Mouse (Mus musculus) ES-E14 (cell line): ENCODE results near the gene Zrsr2. TPM values are rescaled to one million over a fixed set of nuclear protein-coding genes. Genes with fewer than 3 reads are reported as not detected.

ENCODE experiments used
- DNase-seq: peaks from one replicate; pipeline ENCODE4 v3.0.0-alpha.2; 2013; ENCODE audit warnings: low read depth, low spot score
- H3K27ac ChIP-seq: 2 replicates; pipeline ENCODE4 v1.5.1; 2012; ENCODE audit warnings: low read depth, mild to moderate bottlenecking, low read length, moderate library complexity, mixed read lengths; ENCODE audit not compliant: poor library complexity, insufficient read depth, severe bottlenecking
- H3K36me3 ChIP-seq: 2 replicates; pipeline ENCODE4 v1.6.1; 2012; ENCODE audit warnings: mild to moderate bottlenecking, low read length, moderate library complexity, mixed read lengths; ENCODE audit not compliant: control insufficient read depth, poor library complexity, insufficient read depth, severe bottlenecking
- H3K4me1 ChIP-seq, 2 experiments: fragments of 150-350 bp in 1 of 2; sonication (generic) in 1 of 2; 2 replicates each; pipeline ENCODE4 v1.6.1; 2012; ENCODE audit warnings: low read length in 2 of 2, mild to moderate bottlenecking in 1 of 2, mixed read lengths in 1 of 2; ENCODE audit not compliant: control insufficient read depth in 2 of 2, insufficient read depth in 2 of 2, poor library complexity in 1 of 2
- H3K4me3 ChIP-seq, 2 experiments: fragments of 150-350 bp in 1 of 2; sonication (generic) in 1 of 2; 2 replicates each; pipeline ENCODE4 v1.5.1; 2012; ENCODE audit warnings: low read length in 2 of 2, low read depth in 1 of 2, mild to moderate bottlenecking in 1 of 2, mixed read lengths in 1 of 2; ENCODE audit not compliant: insufficient read depth in 1 of 2, poor library complexity in 1 of 2, severe bottlenecking in 1 of 2
- H3K9ac ChIP-seq: 2 replicates; pipeline ENCODE4 v1.6.1; 2012; ENCODE audit warnings: low read depth, mild to moderate bottlenecking, low read length, mixed read lengths; ENCODE audit not compliant: poor library complexity, insufficient read depth, severe bottlenecking
- H3K9me3 ChIP-seq: fragments of 150-350 bp; sonication (generic); 2 replicates; pipeline ENCODE4 v1.6.1; 2012; ENCODE audit warnings: low read depth, mild to moderate bottlenecking, low read length; ENCODE audit not compliant: control insufficient read depth, insufficient read depth
- CHD2 ChIP-seq: IDR thresholded peaks from 2 replicates; pipeline ENCODE4 v1.6.1; 2014; ENCODE audit warnings: mild to moderate bottlenecking, low read depth, low read length, inconsistent platforms
- HCFC1 ChIP-seq: IDR thresholded peaks from 2 replicates; pipeline ENCODE4 v1.6.1; 2012; ENCODE audit warnings: low read length, inconsistent platforms, borderline replicate concordance; ENCODE audit not compliant: insufficient read depth
- MAFK ChIP-seq: IDR thresholded peaks from 2 replicates; pipeline ENCODE4 v1.6.1; 2014; ENCODE audit warnings: mild to moderate bottlenecking, low read depth, low read length, inconsistent platforms; ENCODE audit not compliant: insufficient read depth
- ZC3H11A ChIP-seq: IDR thresholded peaks from 2 replicates; pipeline ENCODE4 v1.6.1; 2012; ENCODE audit warnings: low read depth, mild to moderate bottlenecking, inconsistent platforms, low read length, borderline replicate concordance
- ZNF384 ChIP-seq: IDR thresholded peaks from 2 replicates; pipeline ENCODE4 v1.6.1; 2012; ENCODE audit warnings: low read depth, low read length, inconsistent platforms
- in situ Hi-C, 2 experiments: fragments of 600-800 bp; cut with MboI; formaldehyde crosslinking; loops; one replicate each; pipeline ENCODE4 v1.15.1; 2025; ENCODE audit warnings: low sequenced_read_pairs in 2 of 2, inconsistent platforms in 1 of 2; ENCODE audit not compliant: unreplicated experiment in 2 of 2
- total RNA-seq: library from RNA; depleted of rRNA; stranded (reverse); fragments of 300-350 nt; gene quantifications from 2 replicates; pipeline ENCODE4 v1.2.3, GENCODE M21; 2012

Zrsr2 gene
- total RNA-seq, 1 experiment, result 36.9 TPM

DNA sequence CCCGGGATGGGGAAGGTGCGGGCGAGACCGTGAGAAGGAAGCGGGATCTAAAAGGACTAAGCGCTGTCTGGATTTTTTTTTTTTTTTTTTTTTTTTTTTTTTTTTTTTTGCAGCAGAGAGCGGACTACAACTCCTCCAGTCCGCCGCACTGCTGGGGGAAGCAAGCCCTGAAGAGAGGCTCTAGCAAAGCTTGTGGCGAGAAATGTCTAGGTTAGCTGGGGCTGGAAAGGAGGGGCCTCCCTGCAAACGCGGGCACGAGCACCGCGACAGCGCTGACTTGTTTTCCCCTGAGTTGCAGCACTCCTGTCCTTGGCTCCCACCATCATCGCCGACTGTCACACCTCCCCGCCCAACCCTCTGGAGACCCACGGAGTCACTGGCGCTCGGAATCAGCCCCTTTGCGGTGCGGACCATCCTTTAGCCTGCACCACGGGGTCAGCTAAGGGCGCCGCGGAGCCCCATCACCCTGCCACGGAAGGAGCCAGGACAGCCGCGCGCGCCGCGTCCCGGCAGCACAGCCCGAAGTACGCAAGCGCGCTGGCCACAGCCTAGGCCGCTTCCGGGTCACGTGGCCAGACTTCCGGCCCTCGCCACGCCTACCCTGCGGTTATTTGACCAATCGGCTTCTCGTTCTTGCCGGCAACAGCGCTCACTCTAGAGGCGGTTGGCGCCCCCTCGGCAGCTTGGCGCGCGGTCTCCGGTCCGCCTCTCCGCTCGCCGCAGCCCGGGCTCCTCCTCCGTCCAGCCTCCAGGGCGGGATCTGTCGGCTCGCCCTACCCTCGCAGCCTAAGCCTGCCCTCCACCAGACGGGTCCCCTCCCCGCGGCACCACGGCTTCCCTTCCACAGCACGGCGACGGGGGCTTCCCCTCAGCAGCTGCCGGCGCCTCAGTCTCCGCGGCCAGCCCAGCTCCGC is 49.9 kb downstream of the Zrsr2 start, which contains the start of gene Ap1s2:
TSS of gene Ap1s2 (plus strand) at position 681 of the 914 bp plus-strand sequence.
- H3K4me1 ChIP-seq, result no peaks in the 10 kb centered on the region
- H3K27ac ChIP-seq, result peak within 1 kb of the TSS; percentile 73
- TF ChIP-seq MAFK (no peak), ZC3H11A (no peak), HCFC1 (no peak; the same call in 1 of the 2 replicates), CHD2 (no peak), ZNF384 (peak; percentile 92)
- DNase-seq, result peak; percentile 65
- no peaks in the 10 kb centered on the region for H3K9me3 ChIP-seq
- H3K9ac ChIP-seq, result peak within 1 kb of the TSS; percentile 95
- H3K4me3 ChIP-seq, result peak within 1 kb of the TSS; percentile 92 to 99
- in situ Hi-C loops, result no loop called here
- no peaks in the 10 kb centered on the region for H3K36me3 ChIP-seq

DNA sequence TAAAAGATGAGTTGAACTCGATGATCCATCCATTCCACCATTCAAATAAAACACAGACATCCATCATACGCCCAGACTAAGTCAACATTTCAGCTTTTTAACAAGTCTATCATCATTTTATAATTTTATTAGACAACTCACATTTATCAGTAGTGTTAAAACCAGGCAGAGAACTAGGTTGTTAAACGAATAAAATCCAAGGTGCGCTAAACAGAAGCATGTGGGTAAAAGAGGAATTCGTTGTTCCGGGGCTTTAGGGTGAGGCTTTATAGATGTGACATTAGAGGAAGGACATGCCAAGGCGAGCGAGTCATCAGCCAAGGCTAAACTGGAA is 50.5 kb downstream of the Zrsr2 start:
- TF ChIP-seq HCFC1 (no peak), CHD2 (no peak), MAFK (no peak), ZC3H11A (no peak), ZNF384 (no peak)
- in situ Hi-C loops, result no loop called here
- H3K4me1 ChIP-seq, result no peaks in the 10 kb centered on the region
- peak overlapping the region; percentile 92 to 99 for H3K4me3 ChIP-seq
- peak overlapping the region; percentile 95; the same call in 1 of the 2 replicates for H3K9ac ChIP-seq
- no peak for DNase-seq
- H3K36me3 ChIP-seq, result no peaks in the 10 kb centered on the region
- H3K27ac ChIP-seq, result no peak overlapping the region; the same call in 1 of the 2 replicates
- H3K9me3 ChIP-seq, result no peaks in the 10 kb centered on the region

DNA sequence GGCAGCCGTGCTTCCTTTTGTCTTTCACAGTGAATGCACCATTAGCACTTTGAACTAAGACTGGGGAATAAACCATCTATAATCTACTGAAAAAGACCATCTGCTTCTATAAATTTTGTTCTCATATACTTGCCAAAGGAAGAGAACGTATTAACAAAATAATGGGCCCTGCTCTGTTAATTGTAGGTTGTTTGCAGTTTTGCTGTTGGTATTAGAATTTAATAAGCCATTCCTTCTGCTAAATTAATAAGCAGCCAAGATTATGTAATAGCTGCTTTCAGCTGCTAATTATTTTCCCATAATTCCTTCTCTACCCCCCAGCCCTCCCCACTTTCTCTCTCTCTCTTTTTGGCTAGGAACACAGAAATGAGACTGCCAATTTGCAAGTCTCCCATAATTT is 51.6 kb downstream of the Zrsr2 start:
- Histone ChIP-seq H3K27ac (no peak overlapping the region), H3K4me1 (no peaks in the 10 kb centered on the region), H3K36me3 (no peaks in the 10 kb centered on the region), H3K4me3 (no peak overlapping the region), H3K9ac (no peak overlapping the region), H3K9me3 (no peaks in the 10 kb centered on the region)
- no peak for DNase-seq
- in situ Hi-C loops, result no loop called here
- TF ChIP-seq CHD2 (no peak), ZC3H11A (no peak), MAFK (no peak), HCFC1 (no peak), ZNF384 (no peak)

DNA sequence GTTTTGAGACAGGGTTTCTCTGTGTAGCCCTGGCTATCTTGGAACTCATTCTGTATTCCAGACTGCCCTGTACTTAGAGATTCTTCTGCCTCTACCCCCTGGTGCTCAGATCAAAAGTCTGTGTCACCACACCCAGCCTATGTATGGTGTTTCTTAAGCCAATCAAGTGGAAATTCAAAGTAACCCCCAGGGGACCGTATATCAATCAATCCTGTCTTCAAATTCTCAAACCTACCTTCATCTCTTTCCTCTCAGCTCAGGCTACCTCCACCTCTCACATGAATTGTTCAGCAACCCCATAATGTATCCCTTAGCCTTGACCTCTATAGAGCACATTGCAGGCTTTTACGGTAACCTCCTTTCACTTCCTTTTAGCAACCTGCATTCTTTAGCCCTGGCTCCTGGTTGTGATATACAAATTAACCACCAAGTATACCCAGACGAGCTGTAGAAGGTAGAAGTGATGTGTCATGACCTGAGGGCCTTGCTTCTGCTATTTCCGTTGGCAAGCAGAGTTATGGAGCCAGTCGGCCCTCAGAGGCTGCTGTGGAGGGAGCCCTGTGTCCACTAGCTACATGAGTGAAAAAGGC is 58.9 kb downstream of the Zrsr2 start:
- no peaks in the 10 kb centered on the region for H3K36me3 ChIP-seq
- no peak for DNase-seq
- no peak overlapping the region for H3K27ac ChIP-seq
- no peak overlapping the region for H3K4me3 ChIP-seq
- H3K9ac ChIP-seq, result no peak overlapping the region
- TF ChIP-seq MAFK, result no peak
- TF ChIP-seq HCFC1, result no peak
- no peak for TF ChIP-seq ZC3H11A
- TF ChIP-seq ZNF384, result no peak
- no peak for TF ChIP-seq CHD2
- H3K4me1 ChIP-seq, result no peaks in the 10 kb centered on the region
- no peaks in the 10 kb centered on the region for H3K9me3 ChIP-seq
- in situ Hi-C loops, result no loop called here
